Mouse (Mus musculus) heart, embryonic 10.5 days (tissue): ENCODE data around the gene Mast4. TPM values are rescaled to one million over a fixed set of nuclear protein-coding genes. Genes with fewer than 3 reads are reported as not detected.

ENCODE experiments used
- DNase-seq: peaks from one replicate; pipeline ENCODE4 v3.0.0-alpha.2; 2017; ENCODE audit warnings: low spot score
- H3K27ac ChIP-seq: fragments of 300-500 bp; sonication (generic); 2 replicates; pipeline ENCODE4 v1.5.1; 2016; ENCODE audit warnings: mild to moderate bottlenecking
- H3K27me3 ChIP-seq: fragments of 300-500 bp; sonication (generic); 2 replicates; pipeline ENCODE4 v1.6.1; 2016; ENCODE audit warnings: mild to moderate bottlenecking; ENCODE audit not compliant: poor library complexity, insufficient read depth, severe bottlenecking
- H3K36me3 ChIP-seq: fragments of 300-500 bp; sonication (generic); 2 replicates; pipeline ENCODE4 v1.6.1; 2016; ENCODE audit warnings: mild to moderate bottlenecking, moderate library complexity
- H3K4me1 ChIP-seq: fragments of 300-500 bp; sonication (generic); 2 replicates; pipeline ENCODE4 v1.6.1; 2016; ENCODE audit warnings: mild to moderate bottlenecking
- H3K4me3 ChIP-seq: fragments of 300-500 bp; sonication (generic); 2 replicates; pipeline ENCODE4 v1.5.1; 2016; ENCODE audit warnings: mild to moderate bottlenecking, moderate library complexity
- H3K9me3 ChIP-seq: fragments of 300-500 bp; sonication (generic); 2 replicates; pipeline ENCODE4 v1.6.1; 2016; ENCODE audit warnings: mild to moderate bottlenecking, moderate library complexity
- WGBS: fragments of 180-500 bp; shearing (Covaris S2); methylation state at CpG from one replicate; pipeline ENCODE4 v1.1.7; 2016; 5-methylcytosine and 5-hydroxymethylcytosine counted together
- polyA plus RNA-seq: library from polyadenylated mRNA; unstranded; fragments of >200 nt; fragmentation: Nextera tagmentation; extraction: Ambion mirVana; gene quantifications from 2 replicates; pipeline ENCODE4 v1.2.1, GENCODE M21; 2016

Gene Mast4
- polyA plus RNA-seq, 1 experiment from 2014 or later, result 33.2 TPM

- Histone ChIP-seq H3K27ac (no peak overlapping the region), H3K9me3 (no peaks in the 10 kb centered on the region), H3K27me3 (no peaks in the 10 kb centered on the region), H3K4me1 (peaks cover 23% of the 10 kb centered on the region), H3K4me3 (no peak overlapping the region), H3K36me3 (no peaks in the 10 kb centered on the region)
- peak; percentile 31 for DNase-seq
- WGBS, result 94% methylated on average over 9 of the region's 9 CpGs
Observed at GRCm38 (mm10) chr13:103119728-103120127, 214.6 kb downstream of the Mast4 start.

- no peaks in the 10 kb centered on the region for H3K27me3 ChIP-seq
- 82% methylated on average over 4 of the region's 4 CpGs for WGBS
- no peaks in the 10 kb centered on the region for H3K9me3 ChIP-seq
- H3K36me3 ChIP-seq, result no peaks in the 10 kb centered on the region
- peaks cover 25% of the 10 kb centered on the region for H3K4me1 ChIP-seq
- DNase-seq, result no peak
- no peak overlapping the region for H3K4me3 ChIP-seq
- H3K27ac ChIP-seq, result no peak overlapping the region
Observed at GRCm38 (mm10) chr13:103115116-103115515, 219.2 kb downstream of the Mast4 start.

GRCm38 (mm10) chr13:103114274-103114673 lies 220.0 kb downstream of the Mast4 start:
- WGBS, result 51% methylated on average over 5 of the region's 5 CpGs
- Histone ChIP-seq H3K9me3 (no peaks in the 10 kb centered on the region), H3K4me3 (no peak overlapping the region), H3K27me3 (no peaks in the 10 kb centered on the region), H3K27ac (no peak overlapping the region), H3K4me1 (peaks cover 25% of the 10 kb centered on the region), H3K36me3 (no peaks in the 10 kb centered on the region)
- no peak for DNase-seq

GRCm38 (mm10) chr13:103109872-103110271 lies 224.4 kb downstream of the Mast4 start:
- Histone ChIP-seq H3K9me3 (no peaks in the 10 kb centered on the region), H3K36me3 (no peaks in the 10 kb centered on the region)

GRCm38 (mm10) chr13:103107362-103107761 lies 226.9 kb downstream of the Mast4 start:
- no peak for DNase-seq
- Histone ChIP-seq H3K4me1 (peaks cover 42% of the 10 kb centered on the region), H3K9me3 (no peaks in the 10 kb centered on the region), H3K36me3 (no peaks in the 10 kb centered on the region), H3K4me3 (no peak overlapping the region), H3K27ac (no peak overlapping the region), H3K27me3 (no peaks in the 10 kb centered on the region)
- WGBS, result 82% methylated on average over 5 of the region's 5 CpGs

More at GRCm38 (mm10) chr13:103109872-103110271, 224.4 kb downstream of the Mast4 start:
- no peaks in the 10 kb centered on the region for H3K27me3 ChIP-seq
- H3K4me3 ChIP-seq, result no peak overlapping the region
- WGBS, result 28% methylated on average over 10 of the region's 10 CpGs
- H3K4me1 ChIP-seq, result peaks cover 39% of the 10 kb centered on the region
- H3K27ac ChIP-seq, result no peak overlapping the region
- DNase-seq, result no peak

GRCm38 (mm10) chr13:103102598-103102997 lies 231.7 kb downstream of the Mast4 start:
- Histone ChIP-seq H3K27ac (0 out of 2 replicates have a peak overlapping the region, but pooled peaks have one; percentile 36), H3K36me3 (no peaks in the 10 kb centered on the region), H3K4me1 (peaks cover 39% of the 10 kb centered on the region), H3K4me3 (no peak overlapping the region), H3K9me3 (no peaks in the 10 kb centered on the region), H3K27me3 (no peaks in the 10 kb centered on the region)
- 59% methylated on average over 6 of the region's 6 CpGs for WGBS
- DNase-seq, result no peak

- Histone ChIP-seq H3K4me1 (peaks cover 18% of the 10 kb centered on the region), H3K27me3 (no peaks in the 10 kb centered on the region), H3K9me3 (no peaks in the 10 kb centered on the region), H3K36me3 (no peaks in the 10 kb centered on the region), H3K4me3 (peak overlapping the region; percentile 62), H3K27ac (peak overlapping the region; percentile 85)
- DNase-seq, result peak; percentile 95
- 2% methylated on average over 28 of the region's 28 CpGs for WGBS
Observed at GRCm38 (mm10) chr13:103096346-103097150, 237.7 kb downstream of the Mast4 start.

- DNase-seq, result no peak
- peaks cover 15% of the 10 kb centered on the region for H3K4me1 ChIP-seq
- no peaks in the 10 kb centered on the region for H3K36me3 ChIP-seq
- peak overlapping the region; percentile 85; the same call in 1 of the 2 replicates for H3K27ac ChIP-seq
- peak overlapping the region; percentile 62 for H3K4me3 ChIP-seq
- H3K27me3 ChIP-seq, result no peaks in the 10 kb centered on the region
- WGBS, result 31% methylated on average over 7 of the region's 7 CpGs
- H3K9me3 ChIP-seq, result no peaks in the 10 kb centered on the region
Observed at GRCm38 (mm10) chr13:103095491-103095890, 238.8 kb downstream of the Mast4 start.

GRCm38 (mm10) chr13:103094595-103094994 lies 239.7 kb downstream of the Mast4 start:
- Histone ChIP-seq H3K36me3 (no peaks in the 10 kb centered on the region), H3K4me3 (peak overlapping the region; percentile 62; the same call in 1 of the 2 replicates), H3K27ac (peak overlapping the region; percentile 85), H3K4me1 (peaks cover 15% of the 10 kb centered on the region), H3K27me3 (no peaks in the 10 kb centered on the region), H3K9me3 (no peaks in the 10 kb centered on the region)
- no peak for DNase-seq
- 52% methylated on average over 5 of the region's 5 CpGs for WGBS

- DNase-seq, result no peak
- H3K4me3 ChIP-seq, result no peak overlapping the region
- no peak overlapping the region for H3K27ac ChIP-seq
- H3K9me3 ChIP-seq, result no peaks in the 10 kb centered on the region
- WGBS, result 79% methylated on average over 1 of the region's 1 CpGs
- H3K36me3 ChIP-seq, result no peaks in the 10 kb centered on the region
- no peaks in the 10 kb centered on the region for H3K27me3 ChIP-seq
- H3K4me1 ChIP-seq, result peaks cover 15% of the 10 kb centered on the region
Observed at GRCm38 (mm10) chr13:103093713-103094112, 240.6 kb downstream of the Mast4 start.

GRCm38 (mm10) chr13:103085540-103086121 lies 248.7 kb downstream of the Mast4 start:
- H3K4me3 ChIP-seq, result peak overlapping the region; percentile 13; the same call in 1 of the 2 replicates
- no peaks in the 10 kb centered on the region; the same call in 1 of the 2 replicates for H3K36me3 ChIP-seq
- DNase-seq, result no peak
- H3K27me3 ChIP-seq, result no peaks in the 10 kb centered on the region
- 36% methylated on average over 15 of the region's 15 CpGs for WGBS
- H3K9me3 ChIP-seq, result no peaks in the 10 kb centered on the region
- H3K27ac ChIP-seq, result peak overlapping the region; percentile 86
- H3K4me1 ChIP-seq, result peaks cover 52% of the 10 kb centered on the region

- no peak overlapping the region for H3K4me3 ChIP-seq
- no peaks in the 10 kb centered on the region; the same call in 1 of the 2 replicates for H3K36me3 ChIP-seq
- no peak for DNase-seq
- no peaks in the 10 kb centered on the region for H3K27me3 ChIP-seq
- no peaks in the 10 kb centered on the region for H3K9me3 ChIP-seq
- H3K27ac ChIP-seq, result peak overlapping the region; percentile 62
- 72% methylated on average over 6 of the region's 6 CpGs for WGBS
- H3K4me1 ChIP-seq, result peaks cover 62% of the 10 kb centered on the region
Observed at GRCm38 (mm10) chr13:103082891-103083290, 251.4 kb downstream of the Mast4 start.

GRCm38 (mm10) chr13:103079806-103080205 lies 254.5 kb downstream of the Mast4 start:
- H3K9me3 ChIP-seq, result no peaks in the 10 kb centered on the region
- H3K36me3 ChIP-seq, result no peaks in the 10 kb centered on the region
- DNase-seq, result no peak
- no peaks in the 10 kb centered on the region for H3K27me3 ChIP-seq
- peaks cover 54% of the 10 kb centered on the region for H3K4me1 ChIP-seq
- peak overlapping the region; percentile 62; the same call in 1 of the 2 replicates for H3K27ac ChIP-seq
- no peak overlapping the region for H3K4me3 ChIP-seq
- 57% methylated on average over 4 of the region's 4 CpGs for WGBS
